ENCODE assay signal across 8 mouse cellular contexts in genomic region chr16:17208389-17209361, GRCm38 (mm10). TPM values are rescaled to one million over a fixed set of nuclear protein-coding genes. Genes with fewer than 3 reads are reported as not detected.
DNase-seq lines count a peak whose midpoint lies in the region; ATAC-seq lines count a peak whose summit lies in the region.

Rimbp3 (plus strand) TSS chr16:17208603.

- peak within 1 kb of the TSS; percentile 70 for H3K9ac ChIP-seq in hindbrain, embryonic 16.5 days (ENCODE audit: low read depth, low read length)

- DNase-seq in T-cell, adult 2 months (ENCODE audit: low spot score): peak; percentile 72
- DNase-seq in cerebellum, postnatal 4 days (ENCODE audit: low spot score in 2 of 2): peak; percentile 77 to 91
- peak; percentile 75 for DNase-seq in gastrocnemius, adult 18-20 months (ENCODE audit: low spot score)
- DNase-seq in left cerebral cortex, adult 18-20 months (ENCODE audit: low spot score in 2 of 2): peak; percentile 73 to 82
- DNase-seq in lung, postnatal 4 days: peak; percentile 88 to 89
- DNase-seq in retina, postnatal 7 days (ENCODE audit: low read depth, low spot score): peak; percentile 73
- DNase-seq in urinary bladder, adult 18-20 months (ENCODE audit: low spot score in 2 of 2): peak; percentile 71 to 79

- H3K9me3 ChIP-seq in hindbrain, embryonic 16.5 days (ENCODE audit: control insufficient read depth, low read length): no peaks in the 10 kb centered on the region

- under 1% methylated on average over 70 of the region's 85 CpGs for WGBS in hindbrain, embryonic 16.5 days

- peaks cover 20% of the 10 kb centered on the region for H3K4me1 ChIP-seq in hindbrain, embryonic 16.5 days (ENCODE audit: control insufficient read depth, insufficient read depth, low read depth, low read length)

- H3K4me3 ChIP-seq in hindbrain, embryonic 16.5 days (ENCODE audit: low read length): peak within 1 kb of the TSS; percentile 70

- no peaks in the 10 kb centered on the region for H3K36me3 ChIP-seq in hindbrain, embryonic 16.5 days (ENCODE audit: control insufficient read depth, insufficient read depth, low read length)

- peak; percentile 88 for ATAC-seq in hindbrain, embryonic 16.5 days

- 0 out of 2 replicates have a peak, but pooled peaks cover 2% of the 10 kb centered on the region for H3K27me3 ChIP-seq in hindbrain, embryonic 16.5 days (replicated peaks; ENCODE audit: control insufficient read depth, insufficient read depth, low read length)

- peak within 1 kb of the TSS; percentile 92 for H3K27ac ChIP-seq in hindbrain, embryonic 16.5 days (ENCODE audit: low read depth, low read length)

- H3K4me2 ChIP-seq in hindbrain, embryonic 16.5 days (ENCODE audit: low read length): peak within 1 kb of the TSS; percentile 95

RNA-seq across cellular contexts. Expression of gene Rimbp3, which starts in this region (rescaled TPM):
- total RNA-seq in gastrocnemius, adult 18-20 months (2021): under 1 TPM; 0.05 to 0.07 TPM
- 1.7 and 1.9 TPM in 2 replicates for polyA plus RNA-seq in hindbrain, embryonic 16.5 days (2015; fragmentation: Nextera tagmentation; extraction: Ambion mirVana)
- 1 to 10 TPM; 1.8 to 2.0 TPM for total RNA-seq in left cerebral cortex, adult 18-20 months (2021)

Comparison
In these comparisons a context has a peak if more than half of its experiments do, and no peak if none do; other contexts are left out.
1. Peak in every context shown above with its lines: DNase-seq, ATAC-seq, H3K4me3 ChIP-seq and H3K27ac ChIP-seq.
2. Peak in DNase-seq in gastrocnemius, adult 18-20 months; RNA of the gene not detected or under 1 TPM.